Comparison of ENCODE assay signal across 15 mouse cellular contexts in genomic region chr11:78509148-78509547, GRCm38 (mm10). TPM values are rescaled to one million over a fixed set of nuclear protein-coding genes. Genes with fewer than 3 reads are reported as not detected.
DNase-seq lines count a peak whose midpoint lies in the region; ATAC-seq and TF ChIP-seq lines count a peak whose summit lies in the region.
"Had no signal": no experiment of that assay in that cellular context is flagged by ENCODE, and none has a peak within 500 bp of the region (broad histone marks: within the 10 kb centered on the region; RNA-seq: fewer than 3 reads in every experiment).

No protein-coding gene starts in this region.

- DNase-seq in kidney, postnatal 0 days (ENCODE audit: low spot score), result no peak
- DNase-seq in kidney, adult 8-10 months, result no peak
- peak; percentile 64 for DNase-seq in 3T3-L1 (ENCODE audit: low read depth, low spot score)
- DNase-seq in 416B (ENCODE audit: low read depth), result peak; percentile 65
- peak; percentile 48 for DNase-seq in brain, adult 2 months (ENCODE audit: low read depth, low spot score)
- no peak for DNase-seq in frontal cortex, postnatal 25 days (ENCODE audit: low spot score in 2 of 2)
- DNase-seq in gastrocnemius, adult 8-10 months (ENCODE audit: low spot score in 2 of 2), result no peak
- DNase-seq in adrenal gland, postnatal 4 days (ENCODE audit: low spot score in 2 of 2), result no peak
- DNase-seq: adrenal gland, postnatal 10 days had no signal

- no peak overlapping the region for H3K9ac ChIP-seq in kidney, postnatal 0 days (ENCODE audit: low read depth, low read length)
- H3K9ac ChIP-seq: hindbrain, embryonic 13.5 days; neural tube, embryonic 12.5 days had no signal

- ATAC-seq in kidney, postnatal 0 days (replicated peaks; ENCODE audit: low FRiP score, low read depth), result no peak

- peaks cover 11% of the 10 kb centered on the region; the same call in 1 of the 2 replicates for H3K4me1 ChIP-seq in kidney, postnatal 0 days (replicated peaks; ENCODE audit: insufficient read depth, low read length)

- peaks cover 22% of the 10 kb centered on the region for H3K36me3 ChIP-seq in kidney, postnatal 0 days (ENCODE audit: insufficient read depth, low read length)

- no peaks in the 10 kb centered on the region for H3K27me3 ChIP-seq in kidney, postnatal 0 days (ENCODE audit: insufficient read depth, low read length)
- H3K27me3 ChIP-seq: hindbrain, embryonic 13.5 days; neural tube, embryonic 12.5 days had no signal

- WGBS in kidney, postnatal 0 days, result 83% methylated on average over 5 of the region's 5 CpGs

- TF ChIP-seq CTCF in kidney, postnatal 0 days (IDR thresholded peaks at IDR 0.05; ENCODE audit: low read depth), result peak; percentile 65

- H3K27ac ChIP-seq in kidney, postnatal 0 days, result no peak overlapping the region
- H3K27ac ChIP-seq: hindbrain, embryonic 13.5 days; neural tube, embryonic 12.5 days had no signal

- no peak overlapping the region for H3K4me3 ChIP-seq in kidney, postnatal 0 days (replicated peaks; ENCODE audit: low read depth, low read length)
- H3K4me3 ChIP-seq: hindbrain, embryonic 13.5 days; neural tube, embryonic 12.5 days had no signal

- no peak overlapping the region for H3K4me2 ChIP-seq in kidney, postnatal 0 days (ENCODE audit: low read length)
- H3K4me2 ChIP-seq: hindbrain, embryonic 13.5 days; neural tube, embryonic 12.5 days had no signal

- H3K9me3 ChIP-seq in kidney, postnatal 0 days (replicated peaks; ENCODE audit: low read length), result no peaks in the 10 kb centered on the region
- H3K9me3 ChIP-seq: hindbrain, embryonic 13.5 days; neural tube, embryonic 12.5 days had no signal

RNA-seq across cellular contexts. Expression of gene Tmem199, which starts 2.8 kb away (rescaled TPM):
- 56.0 and 58.9 TPM in 2 replicates for polyA plus RNA-seq in kidney, postnatal 0 days (2015; fragmentation: Nextera tagmentation; extraction: Ambion mirVana)
- total RNA-seq in gastrocnemius, adult 8-10 months (2022), result 10 to 100 TPM; 11.0 to 16.0 (median 14.4) TPM
- total RNA-seq in adrenal gland, postnatal 4 days (2021), result 10 to 100 TPM; 30.1 to 31.1 TPM

RNA-seq across cellular contexts. Expression of gene Poldip2, which starts 2.8 kb away (rescaled TPM):
- 173 and 191 TPM in 2 replicates for polyA plus RNA-seq in kidney, postnatal 0 days (2015; fragmentation: Nextera tagmentation; extraction: Ambion mirVana)
- total RNA-seq in gastrocnemius, adult 8-10 months (2022), result 100 to 1,000 TPM in 1 of 4 experiments, 10 to 100 TPM in 3; 95.0 to 105 (median 98.5) TPM
- 100 to 1,000 TPM; 153 to 166 TPM for total RNA-seq in adrenal gland, postnatal 4 days (2021)

RNA-seq across cellular contexts. Expression of gene Sebox, which starts 5.9 kb away (rescaled TPM):
- polyA plus RNA-seq in kidney, postnatal 0 days (2015; fragmentation: Nextera tagmentation; extraction: Ambion mirVana), result not detected in 2 replicates
- total RNA-seq in gastrocnemius, adult 8-10 months (2022), result not detected
- total RNA-seq in adrenal gland, postnatal 4 days (2021), result not detected
- total RNA-seq: adrenal gland, postnatal 10 days; gastrocnemius, postnatal 4 days had no signal
- polyA plus RNA-seq: embryonic facial prominence, embryonic 11.5 days; lung, embryonic 16.5 days; neural tube, embryonic 12.5 days; spleen, adult 2 months had no signal

RNA-seq across cellular contexts. Expression of gene Vtn, which starts 10.3 kb away (rescaled TPM):
- polyA plus RNA-seq in kidney, postnatal 0 days (2015; fragmentation: Nextera tagmentation; extraction: Ambion mirVana), result 0.70 and 1.7 TPM in 2 replicates
- total RNA-seq in gastrocnemius, adult 8-10 months (2022), result 10 to 100 TPM in 1 of 4 experiments, 1 to 10 TPM in 3; 5.7 to 11.1 (median 6.7) TPM
- 100 to 1,000 TPM in 1 of 2 experiments, 10 to 100 TPM in 1; 10.1 to 212 TPM for total RNA-seq in adrenal gland, postnatal 4 days (2021)

RNA-seq across cellular contexts. Expression of gene Sarm1, which starts 11.6 kb away (rescaled TPM):
- 0.55 and 1.1 TPM in 2 replicates for polyA plus RNA-seq in kidney, postnatal 0 days (2015; fragmentation: Nextera tagmentation; extraction: Ambion mirVana)
- under 1 TPM; 0.40 to 0.77 (median 0.49) TPM for total RNA-seq in gastrocnemius, adult 8-10 months (2022)
- total RNA-seq in adrenal gland, postnatal 4 days (2021), result 10 to 100 TPM in 1 of 2 experiments, 1 to 10 TPM in 1; 7.7 to 10.2 TPM

Comparison
In these comparisons a context has a peak if more than half of its experiments do, and no peak if none do; other contexts are left out.
1. DNase-seq: peak in 3T3-L1 (single experiment), 416B (single experiment) and brain, adult 2 months (single experiment); none in kidney, postnatal 0 days (single experiment), kidney, adult 8-10 months (0 of 2), frontal cortex, postnatal 25 days (0 of 2), gastrocnemius, adult 8-10 months (0 of 2) and adrenal gland, postnatal 4 days (0 of 2).